Mouse (Mus musculus) heart, adult 9 months (tissue): ENCODE results near the gene Phkg1.
A peak's percentile ranks its signal among the peaks of the same experiment; 100 is the strongest.
"Not testable (repeated sequence)": the region's sequence is repeated elsewhere in the genome, so short reads cannot be mapped to it uniquely, and the experiment has no call there.

Source experiments
- DNase-seq, 2 experiments: peaks; one replicate each; pipeline ENCODE4 v3.0.0; 2022; ENCODE audit warnings: low spot score in 2 of 2

The Phkg1 gene

DNA sequence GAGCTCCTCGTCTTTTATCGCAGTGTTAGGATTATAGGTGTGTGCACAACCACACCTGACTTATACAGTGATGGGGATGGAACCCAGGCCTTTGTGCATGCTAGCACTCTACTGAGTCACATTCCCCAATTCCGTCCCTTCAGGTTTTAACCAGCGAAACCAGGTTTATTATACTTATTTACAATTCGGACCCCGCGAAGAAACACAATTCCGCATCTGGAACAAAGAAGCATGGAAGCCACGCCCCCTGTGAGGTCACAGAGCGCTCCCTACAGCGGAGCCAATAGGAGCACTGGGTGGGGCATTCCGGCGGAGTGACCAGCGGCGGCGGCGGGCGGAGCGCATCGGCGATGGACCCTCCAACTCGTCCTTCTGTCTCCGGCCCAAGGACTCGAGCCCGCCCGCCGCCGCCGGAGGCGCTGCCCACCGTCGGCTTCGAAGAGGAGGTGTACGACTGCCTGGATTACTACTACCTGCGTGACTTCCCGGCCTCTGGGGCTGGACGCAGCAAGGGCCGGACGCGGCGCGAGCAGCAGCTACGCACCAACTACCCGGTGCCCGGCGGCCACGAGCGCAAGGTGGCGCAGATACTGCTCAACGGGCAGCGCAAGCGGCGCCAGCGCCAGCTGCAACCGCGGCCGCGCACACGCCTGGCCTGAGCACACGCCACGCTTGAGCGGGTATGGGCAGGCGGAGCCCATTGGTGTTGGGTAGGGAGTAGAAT, 10.1 kb upstream of the Phkg1 start, which contains the start of gene Nupr1l:
TSS of gene Nupr1l (plus strand) at position 299 of the 724 bp plus-strand sequence.
- DNase-seq = peak; percentile 87 to 89

- DNase-seq = no peak
These were observed 9.4 kb upstream of the Phkg1 start for GRCm38 (mm10) chr5:129907775-129908174.

GRCm38 (mm10) chr5:129895198-129896088, 2.9 kb downstream of the Phkg1 start, which contains the start of gene Zbed5:
TSS of gene Zbed5 (plus strand) at chr5:129895723.
- peak; percentile 89 to 93 for DNase-seq

DNA sequence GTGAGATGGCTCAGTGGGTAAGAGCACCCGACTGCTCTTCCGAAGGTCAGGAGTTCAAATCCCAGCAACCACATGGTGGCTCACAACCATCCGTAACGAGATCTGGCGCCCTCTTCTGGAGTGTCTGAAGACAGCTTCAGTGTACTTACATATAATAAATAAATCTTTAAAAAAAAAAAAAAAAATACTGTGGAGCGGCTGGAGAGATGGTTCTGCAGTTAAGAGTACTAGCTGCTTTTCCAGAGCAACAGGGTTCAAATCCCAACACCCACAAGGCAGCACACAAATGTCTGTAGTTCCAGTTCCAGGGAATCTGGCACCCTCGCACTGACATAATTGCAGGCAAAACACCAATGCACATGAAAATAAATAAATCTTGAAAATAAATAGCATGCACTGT, 8.0 kb downstream of the Phkg1 start:
- DNase-seq = not testable (repeated sequence)

DNA sequence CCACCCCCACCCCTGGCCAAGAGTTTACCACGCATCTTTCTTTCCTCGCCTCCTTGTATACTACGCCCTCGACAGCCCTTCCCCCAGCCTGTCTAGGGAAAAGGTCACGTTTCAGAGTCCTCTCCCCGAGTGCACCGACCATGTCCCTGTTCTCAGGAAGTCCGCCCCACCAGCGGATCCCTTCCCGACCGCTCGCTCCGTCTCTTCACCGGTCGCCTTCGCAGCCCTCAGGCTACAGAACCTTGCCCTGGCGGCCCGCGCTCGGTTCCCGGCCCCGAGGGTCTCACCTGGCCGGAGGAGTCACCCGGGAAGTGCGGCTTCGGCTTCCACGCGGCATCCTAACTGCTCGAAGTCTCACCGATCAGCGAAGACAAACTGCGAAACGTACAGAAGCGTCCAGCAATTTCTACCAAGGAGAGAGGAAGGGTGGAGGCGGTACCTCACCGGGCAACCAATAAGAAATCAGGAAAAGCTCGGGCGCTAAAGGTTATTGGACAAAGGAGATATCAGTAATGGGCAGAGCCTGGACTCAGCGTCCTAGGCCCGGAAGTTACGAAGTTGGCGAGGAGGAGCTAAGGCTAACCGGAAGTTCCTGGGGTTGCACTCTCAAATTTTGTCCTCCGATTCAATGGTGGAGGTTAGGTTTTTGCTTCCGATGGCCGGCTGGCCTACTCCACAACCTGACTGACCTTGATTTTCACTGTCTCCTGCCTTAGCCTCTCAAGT, 11.3 kb downstream of the Phkg1 start, which contains the start of gene Chchd2:
TSS of gene Chchd2 (minus strand) at position 560 of the 726 bp plus-strand sequence.
- peak; percentile 98 to 99 for DNase-seq

DNA sequence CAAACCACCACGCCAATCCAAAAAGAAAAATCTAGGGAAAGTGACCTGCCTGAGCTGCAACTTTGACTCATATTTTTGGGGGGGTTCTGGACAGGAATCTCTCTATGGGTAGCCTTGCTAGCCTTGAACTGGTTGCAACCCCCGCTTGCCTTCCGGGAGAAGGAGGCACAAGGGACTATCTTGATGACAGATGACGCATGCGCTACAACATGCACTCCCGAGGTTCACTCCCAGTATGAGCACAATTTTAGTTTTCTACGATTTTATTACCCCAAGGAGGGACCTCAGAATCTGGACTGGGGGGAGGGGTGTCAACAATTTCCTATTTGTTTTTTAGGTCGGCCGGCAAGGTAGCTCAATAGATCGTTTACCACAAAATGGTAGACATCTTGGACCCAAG, 12.1 kb downstream of the Phkg1 start:
- DNase-seq = no peak

- no peak for DNase-seq
These were observed 18.5 kb downstream of the Phkg1 start for GRCm38 (mm10) chr5:129879888-129880287.

DNA sequence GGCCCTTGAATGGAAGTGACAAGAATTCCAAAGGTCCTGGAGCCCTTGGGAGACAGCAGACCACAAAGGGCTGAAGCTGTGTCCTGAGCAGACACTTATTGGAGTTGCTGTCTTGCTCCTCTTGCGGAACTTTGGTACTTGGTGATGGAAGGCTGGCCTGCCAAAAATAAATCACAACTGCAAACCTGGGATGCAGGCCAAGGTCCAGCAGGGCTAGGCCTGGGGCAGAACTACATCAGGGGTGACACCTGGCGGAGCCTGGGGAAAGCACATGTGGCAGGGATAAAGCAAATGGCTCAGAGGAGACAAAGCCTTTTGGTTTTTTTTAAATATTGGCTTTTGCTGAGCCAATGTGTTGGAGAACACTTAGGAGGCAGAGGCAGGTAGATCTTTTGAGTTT, 19.4 kb downstream of the Phkg1 start:
- peak; percentile 68 to 84 for DNase-seq

GRCm38 (mm10) chr5:129877731-129878455, 20.5 kb downstream of the Phkg1 start:
- peak; percentile 60 to 70 for DNase-seq

GRCm38 (mm10) chr5:129875098-129875497, 23.3 kb downstream of the Phkg1 start:
- no peak for DNase-seq

DNA sequence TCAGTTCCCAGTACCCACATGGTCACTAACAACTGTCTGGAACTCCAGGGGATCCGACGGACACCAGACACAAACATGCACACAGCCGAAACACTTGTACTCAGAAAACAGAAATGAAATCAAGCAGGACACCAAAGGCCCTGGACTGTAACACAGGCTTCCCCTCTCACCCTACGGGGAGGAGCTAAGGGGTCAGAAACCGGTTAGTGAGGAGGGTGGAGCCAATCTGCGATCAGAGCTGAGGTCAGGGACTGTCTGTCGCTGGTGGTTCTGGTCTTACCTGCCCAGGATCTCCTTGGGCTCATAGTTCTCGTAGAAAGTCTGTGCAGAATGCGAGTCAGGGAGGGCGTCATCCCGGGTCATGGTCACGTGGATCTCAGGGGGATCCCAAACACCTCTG, 24.4 kb downstream of the Phkg1 start:
- no peak for DNase-seq

GRCm38 (mm10) chr5:129871238-129871637, 27.1 kb downstream of the Phkg1 start:
- no peak for DNase-seq

- no peak for DNase-seq
These were observed 28.9 kb downstream of the Phkg1 start for GRCm38 (mm10) chr5:129869238-129869995.

- DNase-seq = no peak
These were observed 32.5 kb downstream of the Phkg1 start for GRCm38 (mm10) chr5:129865841-129866240.

DNA sequence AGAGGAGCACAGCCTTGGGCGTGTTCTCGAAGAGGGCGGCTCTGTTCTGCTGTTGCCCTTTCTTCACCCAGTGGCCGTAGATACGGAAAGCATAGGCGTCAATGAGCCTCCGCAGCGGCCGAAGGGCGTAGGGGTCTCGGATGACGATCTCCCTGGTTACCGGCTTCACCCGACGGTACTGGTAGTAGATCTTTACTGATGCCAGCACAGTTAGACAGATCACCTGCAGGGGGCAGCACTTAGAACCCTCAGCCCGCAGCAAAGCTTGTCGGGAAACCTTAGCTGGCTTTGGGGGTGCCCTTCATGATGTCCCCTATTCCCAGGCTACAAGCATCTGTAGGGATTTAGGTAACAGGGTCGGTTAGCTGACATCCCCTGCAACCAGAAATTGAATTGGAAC, 33.9 kb downstream of the Phkg1 start:
- DNase-seq = peak in 1 of 2 experiments; percentile 31

GRCm38 (mm10) chr5:129862325-129862724, 36.0 kb downstream of the Phkg1 start:
- DNase-seq = no peak

GRCm38 (mm10) chr5:129856414-129856813, 41.9 kb downstream of the Phkg1 start:
- no peak for DNase-seq

DNA sequence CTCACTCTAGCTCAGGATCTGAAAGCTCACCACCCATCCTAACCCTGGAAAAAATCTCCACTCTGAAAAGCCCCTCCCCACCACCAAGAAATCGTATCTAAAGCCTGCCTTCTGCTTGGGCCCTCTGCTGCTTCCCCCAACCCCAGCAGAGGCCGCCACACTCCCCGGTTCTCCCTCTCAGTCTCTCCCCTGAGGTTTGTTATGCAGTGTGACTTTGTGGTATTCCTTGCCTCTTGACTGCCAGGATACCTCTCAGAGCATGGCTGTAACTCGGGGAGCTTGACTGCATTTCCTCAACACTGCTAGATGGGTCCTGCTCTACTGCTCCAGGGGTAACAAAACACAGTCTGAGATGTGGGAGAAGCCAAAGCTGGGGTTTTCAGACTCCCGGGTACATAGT, 43.2 kb downstream of the Phkg1 start:
- no peak for DNase-seq

- no peak for DNase-seq
These were observed 50.9 kb downstream of the Phkg1 start for GRCm38 (mm10) chr5:129847558-129847820.

GRCm38 (mm10) chr5:129846752-129847557, 51.4 kb downstream of the Phkg1 start, which contains the start of gene Sumf2:
TSS of gene Sumf2 (plus strand) at chr5:129846986.
- DNase-seq = peak; percentile 96 to 99
